Mouse (Mus musculus): ENCODE results near the gene Rab7.

GRCm38 (mm10) chr6:87998358-87998757 is 46.7 kb downstream of the Rab7 start:
- no peak for TF ChIP-seq CTCF (conservative IDR thresholded peaks at IDR 0.05; ENCODE audit: insufficient read depth, insufficient read length, low read depth, low read length)
- TF ChIP-seq POLR2A (IDR thresholded peaks at IDR 0.05; ENCODE audit: low read depth, low read length), result no peak

Measured in kidney, adult 2 months (tissue).